Mouse (Mus musculus): ENCODE results near the gene Spast.

The Spast gene

GRCm38 (mm10) chr17:74328146-74328545 is 10.6 kb upstream of the Spast start:
- DNase-seq, result peak; percentile 45

- DNase-seq, result no peak
These were observed 7.6 kb upstream of the Spast start for GRCm38 (mm10) chr17:74331049-74331676.

- peak; percentile 96 for DNase-seq
These were observed 409 bp upstream of the Spast start for GRCm38 (mm10) chr17:74338225-74338931.

DNA sequence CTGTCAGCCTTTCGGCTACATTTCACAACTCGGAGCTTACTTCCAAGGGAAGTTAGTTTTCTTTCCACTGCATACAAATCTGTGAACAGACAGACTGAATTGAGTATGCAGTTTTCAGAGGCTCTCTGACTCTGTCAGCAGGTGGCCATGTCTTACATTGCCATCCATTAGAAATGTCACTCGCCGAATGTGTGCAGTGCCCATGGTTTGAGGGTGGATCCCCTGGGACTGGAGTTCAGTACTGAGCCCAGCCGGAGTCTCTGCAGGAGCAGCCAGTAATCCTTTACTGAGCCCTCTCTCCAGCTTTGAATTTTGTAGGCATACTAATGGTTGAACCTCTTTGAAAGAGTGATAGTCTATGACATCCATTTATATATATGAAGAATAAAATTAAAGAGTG is 2.4 kb downstream of the Spast start:
- DNase-seq, result no peak

GRCm38 (mm10) chr17:74363592-74363991 is 24.8 kb downstream of the Spast start:
- no peak for DNase-seq

- no peak for DNase-seq
These were observed 38.1 kb downstream of the Spast start for GRCm38 (mm10) chr17:74376916-74377315.

GRCm38 (mm10) chr17:74386657-74387056 is 47.9 kb downstream of the Spast start:
- no peak for DNase-seq

GRCm38 (mm10) chr17:74389847-74390246 is 51.1 kb downstream of the Spast start:
- DNase-seq, result no peak

DNA sequence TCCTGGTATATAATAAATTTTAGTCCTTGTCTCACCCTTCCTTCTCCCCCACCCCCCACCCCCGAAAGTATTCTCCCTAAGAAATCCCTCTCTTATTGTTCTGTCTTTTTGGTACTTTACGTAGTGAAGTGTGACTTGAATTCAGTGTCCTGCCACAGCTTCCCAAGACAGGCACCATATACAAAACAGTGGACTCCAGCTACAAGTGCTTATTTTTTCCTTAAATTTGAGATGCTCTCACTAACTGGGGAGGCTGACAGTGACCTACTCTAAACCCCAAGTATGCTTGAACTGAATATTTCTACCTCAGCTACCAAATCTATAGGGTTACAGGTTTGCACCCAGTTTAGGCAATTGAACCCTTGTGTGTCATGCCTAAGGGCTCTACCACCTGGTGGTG is 55.6 kb downstream of the Spast start:
- DNase-seq, result no peak

GRCm38 (mm10) chr17:74394855-74395254 is 56.1 kb downstream of the Spast start:
- DNase-seq, result no peak

DNA sequence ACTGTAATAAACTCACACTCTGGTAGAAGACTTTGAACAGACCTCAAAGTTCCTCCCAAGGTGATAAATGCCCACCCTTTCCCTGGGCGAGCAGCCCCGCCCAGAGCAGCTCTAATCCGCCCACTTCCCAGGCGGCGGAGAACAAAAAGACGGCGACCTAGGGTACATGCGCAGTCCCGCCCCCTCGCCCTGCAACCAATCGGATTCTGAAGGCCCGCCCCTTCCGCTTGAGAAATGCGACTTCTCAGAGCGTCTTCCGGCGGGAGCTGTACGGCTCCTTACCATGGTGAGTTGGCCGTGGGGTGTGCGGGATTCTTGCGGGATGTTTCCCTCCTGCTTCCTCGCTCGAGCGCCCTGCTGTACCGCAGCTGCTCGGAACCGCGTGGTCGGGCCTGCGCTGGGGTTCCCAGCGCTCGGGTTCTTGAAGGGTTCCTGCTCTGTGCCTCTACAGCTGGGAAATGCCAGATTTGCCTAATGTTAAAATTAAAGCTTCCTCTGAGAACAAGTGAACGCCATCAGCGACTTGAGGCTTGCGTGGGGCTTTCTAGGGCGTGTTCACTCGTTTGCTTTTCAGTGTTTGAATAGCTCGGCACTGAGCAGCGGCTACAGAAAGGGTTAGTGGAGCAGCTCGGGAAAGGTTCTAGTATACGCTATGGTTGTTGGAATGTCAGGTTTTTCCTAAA is 56.7 kb downstream of the Spast start, which contains the start of gene Slc30a6:
Slc30a6 (plus strand) TSS at position 226 of the 683 bp plus-strand sequence.
- DNase-seq, result peak; percentile 96

- DNase-seq, result no peak
These were observed 58.0 kb downstream of the Spast start for GRCm38 (mm10) chr17:74396766-74397165.

- DNase-seq, result no peak
These were observed 58.4 kb downstream of the Spast start for GRCm38 (mm10) chr17:74397173-74397572.

GRCm38 (mm10) chr17:74402486-74403222 is 63.9 kb downstream of the Spast start:
- DNase-seq, result no peak

GRCm38 (mm10) chr17:74406487-74406886 is 67.7 kb downstream of the Spast start:
- no peak for DNase-seq

GRCm38 (mm10) chr17:74409722-74410121 is 70.9 kb downstream of the Spast start:
- no peak for DNase-seq

- no peak for DNase-seq
These were observed 74.5 kb downstream of the Spast start for GRCm38 (mm10) chr17:74413324-74413723.

GRCm38 (mm10) chr17:74414671-74415070 is 75.9 kb downstream of the Spast start:
- DNase-seq, result no peak

GRCm38 (mm10) chr17:74416841-74417360 is 78.1 kb downstream of the Spast start:
- DNase-seq, result no peak

DNA sequence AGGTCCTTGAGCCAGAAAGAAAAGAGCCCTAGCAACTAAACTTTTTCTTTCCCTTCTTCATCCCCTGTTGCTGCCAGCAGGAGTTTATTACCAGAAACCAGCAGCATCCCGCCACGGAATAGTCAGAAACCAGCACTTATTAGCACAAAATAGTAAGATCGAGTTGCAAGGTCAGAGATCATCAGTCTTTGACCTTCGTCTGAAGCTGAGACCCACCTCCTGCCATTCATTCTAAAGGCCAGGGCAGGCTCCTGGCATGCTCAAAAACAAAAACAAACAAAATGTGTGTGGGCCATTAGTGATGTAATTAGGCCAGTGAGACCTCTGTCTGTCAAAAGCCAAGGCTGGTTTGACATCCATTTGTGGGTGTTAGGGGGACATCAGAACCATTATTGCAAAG is 79.4 kb downstream of the Spast start:
- no peak for DNase-seq

DNA sequence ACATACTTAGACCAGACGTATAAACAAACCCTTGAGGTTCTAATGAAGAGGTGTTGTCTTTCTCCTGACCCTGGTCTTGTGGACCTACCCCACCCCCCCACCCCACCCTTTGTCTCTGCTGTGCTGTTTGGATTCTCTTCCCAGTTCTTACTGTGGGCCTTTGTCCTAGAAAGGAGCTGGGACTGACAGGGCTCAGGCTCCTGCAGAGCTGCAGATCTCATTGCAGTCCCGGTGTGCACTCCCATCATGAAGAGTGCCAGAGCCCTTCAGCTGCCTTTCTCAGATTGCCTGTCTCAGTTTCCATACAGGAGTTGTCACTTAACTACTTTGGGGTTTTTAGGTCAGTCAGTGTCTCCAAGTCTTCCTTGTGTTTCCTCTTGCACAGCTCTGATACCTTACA is 81.9 kb downstream of the Spast start:
- no peak for DNase-seq

GRCm38 (mm10) chr17:74424401-74425005 is 85.7 kb downstream of the Spast start:
- no peak for DNase-seq

DNA sequence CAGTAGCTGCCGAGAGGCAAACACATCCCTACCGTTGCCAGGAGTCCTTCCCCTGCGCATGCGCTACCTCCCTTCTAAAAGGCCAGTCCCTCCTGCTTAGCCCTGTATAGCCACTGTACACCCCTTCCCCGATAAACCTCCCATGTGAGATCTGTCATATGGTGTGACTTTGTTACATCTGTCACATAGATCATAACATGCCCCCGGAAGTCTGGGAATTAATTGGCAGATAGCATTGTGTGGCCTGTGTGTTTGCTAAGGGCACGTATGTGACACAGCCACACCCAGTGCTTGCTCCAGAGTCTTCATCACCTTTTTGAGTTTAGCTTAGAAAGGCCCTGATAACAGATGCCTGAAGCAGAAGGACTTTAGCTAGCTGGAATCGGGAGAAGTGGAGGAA is 91.3 kb downstream of the Spast start:
- DNase-seq, result no peak

Data from right cerebral cortex, postnatal 14 days (tissue).